Mouse (Mus musculus): Measurements from ENCODE around the gene Atrnl1. TPM values are rescaled to one million over a fixed set of nuclear protein-coding genes. Genes with fewer than 3 reads are reported as not detected.

Atrnl1 gene
- polyA plus RNA-seq, 1 experiment from 2014 or later = 8.1 TPM

GRCm38 (mm10) chr19:57615972-57616621, 5.3 kb downstream of the Atrnl1 start:
- H3K36me3 ChIP-seq (ENCODE audit: insufficient read depth, low read length) = no peaks in the 10 kb centered on the region
- H3K9me3 ChIP-seq (replicated peaks; ENCODE audit: low read length) = no peaks in the 10 kb centered on the region
- ATAC-seq (replicated peaks; ENCODE audit: low FRiP score, low read depth) = 0 out of 2 replicates have a peak, but pooled peaks have one; percentile 33
- peak overlapping the region; percentile 22; the same call in 1 of the 2 replicates for H3K27ac ChIP-seq
- H3K4me3 ChIP-seq (replicated peaks; ENCODE audit: low read depth, low read length) = no peak overlapping the region
- WGBS = 74% methylated on average over 9 of the region's 9 CpGs
- no peaks in the 10 kb centered on the region for H3K27me3 ChIP-seq (ENCODE audit: insufficient read depth, low read length)
- no peak overlapping the region for H3K9ac ChIP-seq (ENCODE audit: low read depth, low read length)
- no peaks in the 10 kb centered on the region for H3K4me1 ChIP-seq (replicated peaks; ENCODE audit: insufficient read depth, low read length)
- no peak for TF ChIP-seq CTCF (IDR thresholded peaks at IDR 0.05; ENCODE audit: low read depth)
- no peak for DNase-seq (ENCODE audit: low spot score)
- H3K4me2 ChIP-seq (ENCODE audit: low read length) = 0 out of 2 replicates have a peak overlapping the region, but pooled peaks have one; percentile 18

GRCm38 (mm10) chr19:57619088-57619487, 8.3 kb downstream of the Atrnl1 start:
- Histone ChIP-seq H3K9ac (ENCODE audit: low read depth, low read length) (no peak overlapping the region), H3K36me3 (ENCODE audit: insufficient read depth, low read length) (no peaks in the 10 kb centered on the region), H3K9me3 (replicated peaks; ENCODE audit: low read length) (no peaks in the 10 kb centered on the region), H3K27ac (no peak overlapping the region), H3K27me3 (ENCODE audit: insufficient read depth, low read length) (no peaks in the 10 kb centered on the region), H3K4me2 (ENCODE audit: low read length) (no peak overlapping the region), H3K4me1 (replicated peaks; ENCODE audit: insufficient read depth, low read length) (no peaks in the 10 kb centered on the region), H3K4me3 (replicated peaks; ENCODE audit: low read depth, low read length) (no peak overlapping the region)
- no peak for DNase-seq (ENCODE audit: low spot score)
- no peak for ATAC-seq (replicated peaks; ENCODE audit: low FRiP score, low read depth)
- WGBS = 61% methylated on average over 9 of the region's 9 CpGs
- TF ChIP-seq CTCF (IDR thresholded peaks at IDR 0.05; ENCODE audit: low read depth) = no peak

- no peak for TF ChIP-seq CTCF (IDR thresholded peaks at IDR 0.05; ENCODE audit: low read depth)
- H3K27ac ChIP-seq = no peak overlapping the region
- H3K9me3 ChIP-seq (replicated peaks; ENCODE audit: low read length) = no peaks in the 10 kb centered on the region
- 84% methylated on average over 19 of the region's 19 CpGs for WGBS
- H3K9ac ChIP-seq (ENCODE audit: low read depth, low read length) = no peak overlapping the region
- DNase-seq (ENCODE audit: low spot score) (no peak), ATAC-seq (replicated peaks; ENCODE audit: low FRiP score, low read depth) (no peak)
- no peaks in the 10 kb centered on the region for H3K27me3 ChIP-seq (ENCODE audit: insufficient read depth, low read length)
- H3K4me2 ChIP-seq (ENCODE audit: low read length) = no peak overlapping the region
- H3K36me3 ChIP-seq (ENCODE audit: insufficient read depth, low read length) = no peaks in the 10 kb centered on the region
- no peaks in the 10 kb centered on the region for H3K4me1 ChIP-seq (replicated peaks; ENCODE audit: insufficient read depth, low read length)
- no peak overlapping the region for H3K4me3 ChIP-seq (replicated peaks; ENCODE audit: low read depth, low read length)
These were observed 11.0 kb downstream of the Atrnl1 start for GRCm38 (mm10) chr19:57621814-57622213.

- Histone ChIP-seq H3K36me3 (ENCODE audit: insufficient read depth, low read length) (no peaks in the 10 kb centered on the region), H3K4me2 (ENCODE audit: low read length) (no peak overlapping the region), H3K9me3 (replicated peaks; ENCODE audit: low read length) (no peaks in the 10 kb centered on the region), H3K27ac (no peak overlapping the region), H3K9ac (ENCODE audit: low read depth, low read length) (no peak overlapping the region), H3K4me1 (replicated peaks; ENCODE audit: insufficient read depth, low read length) (no peaks in the 10 kb centered on the region), H3K27me3 (ENCODE audit: insufficient read depth, low read length) (no peaks in the 10 kb centered on the region), H3K4me3 (replicated peaks; ENCODE audit: low read depth, low read length) (no peak overlapping the region)
- WGBS = 71% methylated on average over 9 of the region's 9 CpGs
- ATAC-seq (replicated peaks; ENCODE audit: low FRiP score, low read depth) = no peak
- no peak for TF ChIP-seq CTCF (IDR thresholded peaks at IDR 0.05; ENCODE audit: low read depth)
- DNase-seq (ENCODE audit: low spot score) = no peak
These were observed 14.9 kb downstream of the Atrnl1 start for GRCm38 (mm10) chr19:57625738-57626137.

GRCm38 (mm10) chr19:57627251-57627650, 16.4 kb downstream of the Atrnl1 start:
- Histone ChIP-seq H3K9me3 (replicated peaks; ENCODE audit: low read length) (no peaks in the 10 kb centered on the region), H3K27ac (no peak overlapping the region), H3K4me1 (replicated peaks; ENCODE audit: insufficient read depth, low read length) (no peaks in the 10 kb centered on the region), H3K27me3 (ENCODE audit: insufficient read depth, low read length) (no peaks in the 10 kb centered on the region), H3K9ac (ENCODE audit: low read depth, low read length) (no peak overlapping the region), H3K4me2 (ENCODE audit: low read length) (no peak overlapping the region), H3K4me3 (replicated peaks; ENCODE audit: low read depth, low read length) (no peak overlapping the region), H3K36me3 (ENCODE audit: insufficient read depth, low read length) (no peaks in the 10 kb centered on the region)
- no peak for ATAC-seq (replicated peaks; ENCODE audit: low FRiP score, low read depth)
- no peak for TF ChIP-seq CTCF (IDR thresholded peaks at IDR 0.05; ENCODE audit: low read depth)
- 90% methylated on average over 8 of the region's 8 CpGs for WGBS
- no peak for DNase-seq (ENCODE audit: low spot score)

GRCm38 (mm10) chr19:57642536-57642935, 31.7 kb downstream of the Atrnl1 start:
- Histone ChIP-seq H3K9me3 (replicated peaks; ENCODE audit: low read length) (no peaks in the 10 kb centered on the region), H3K9ac (ENCODE audit: low read depth, low read length) (no peak overlapping the region), H3K4me2 (ENCODE audit: low read length) (no peak overlapping the region), H3K27me3 (ENCODE audit: insufficient read depth, low read length) (no peaks in the 10 kb centered on the region), H3K36me3 (ENCODE audit: insufficient read depth, low read length) (0 out of 2 replicates have a peak, but pooled peaks cover 3% of the 10 kb centered on the region), H3K4me1 (replicated peaks; ENCODE audit: insufficient read depth, low read length) (no peaks in the 10 kb centered on the region), H3K4me3 (replicated peaks; ENCODE audit: low read depth, low read length) (no peak overlapping the region), H3K27ac (no peak overlapping the region)
- ATAC-seq (replicated peaks; ENCODE audit: low FRiP score, low read depth) (no peak; the same call in 1 of the 2 replicates), DNase-seq (ENCODE audit: low spot score) (no peak)
- TF ChIP-seq CTCF (IDR thresholded peaks at IDR 0.05; ENCODE audit: low read depth) = no peak
- WGBS = 96% methylated on average over 21 of the region's 21 CpGs
